Mouse (Mus musculus) kidney, embryonic 16.5 days (tissue): ENCODE measurements around the gene Ptprn2. TPM values are rescaled to one million over a fixed set of nuclear protein-coding genes. Genes with fewer than 3 reads are reported as not detected.

ENCODE experiments used
- ATAC-seq: fragments of 200-750 bp; cut with Nextera tagmentation; 2 replicates; pipeline ENCODE4 v1.8.0; 2017; ENCODE audit warnings: moderate TSS enrichment; ENCODE audit not compliant: low FRiP score, low TSS enrichment
- H3K27ac ChIP-seq: fragments of 300-500 bp; sonication (generic); 2 replicates; pipeline ENCODE4 v1.5.1; 2014; ENCODE audit warnings: low read length
- H3K27me3 ChIP-seq: fragments of 300-500 bp; sonication (generic); 2 replicates; pipeline ENCODE4 v1.6.1; 2014; ENCODE audit warnings: low read length, control low read depth, mixed read lengths; ENCODE audit not compliant: insufficient read depth
- H3K36me3 ChIP-seq: fragments of 300-500 bp; sonication (generic); 2 replicates; pipeline ENCODE4 v1.6.1; 2014; ENCODE audit warnings: low read length, control low read depth, mixed read lengths; ENCODE audit not compliant: insufficient read depth
- H3K4me1 ChIP-seq: fragments of 300-500 bp; sonication (generic); 2 replicates; pipeline ENCODE4 v1.6.1; 2014; ENCODE audit warnings: low read length, control low read depth, mixed read lengths; ENCODE audit not compliant: insufficient read depth
- H3K4me2 ChIP-seq: fragments of 300-500 bp; sonication (generic); replicated peaks from 2 replicates; pipeline ENCODE4 v1.6.1; 2014; ENCODE audit warnings: low read depth, low read length
- H3K4me3 ChIP-seq: fragments of 300-500 bp; sonication (generic); 2 replicates; pipeline ENCODE4 v1.5.1; 2014; ENCODE audit warnings: mild to moderate bottlenecking, low read length
- H3K9ac ChIP-seq: fragments of 300-500 bp; sonication (generic); replicated peaks from 2 replicates; pipeline ENCODE4 v1.6.1; 2014; ENCODE audit warnings: low read length
- H3K9me3 ChIP-seq: fragments of 300-500 bp; sonication (generic); 2 replicates; pipeline ENCODE4 v1.6.1; 2016; ENCODE audit warnings: low read length, control low read depth
- WGBS: fragments of 180-500 bp; shearing (Covaris S2); extraction: QIAGEN DNeasy Blood & Tissue Kit; methylation state at CpG from one replicate; pipeline ENCODE4 v1.1.7; 2014; 5-methylcytosine and 5-hydroxymethylcytosine counted together
- polyA plus RNA-seq: library from polyadenylated mRNA; unstranded; fragments of >200 nt; fragmentation: Nextera tagmentation; extraction: Ambion mirVana; gene quantifications from 2 replicates; pipeline ENCODE4 v1.2.1, GENCODE M21; 2015

Gene Ptprn2
- polyA plus RNA-seq, 1 experiment from 2014 or later: not detected

DNA sequence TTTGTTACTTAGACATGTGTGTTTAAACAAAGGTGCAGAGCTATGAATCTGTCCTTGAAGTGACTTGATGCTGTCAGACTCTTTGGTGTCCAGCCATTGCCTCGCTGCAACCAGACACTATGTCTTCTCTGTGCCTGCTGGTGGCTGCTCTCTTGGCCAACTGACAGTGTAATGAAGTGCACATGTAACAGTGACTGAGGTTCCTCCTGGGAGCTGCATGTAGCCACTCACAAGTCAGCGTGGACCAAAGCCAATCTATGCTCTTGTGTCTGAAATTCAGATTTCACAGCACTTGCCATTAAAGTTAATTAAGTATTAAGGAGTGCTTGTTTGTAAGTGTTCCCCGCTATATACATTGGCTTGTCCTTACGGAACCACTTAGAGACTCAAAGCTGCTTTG, 537.7 kb downstream of the Ptprn2 start:
- no peaks in the 10 kb centered on the region for H3K36me3 ChIP-seq
- WGBS: 76% methylated on average over 4 of the region's 4 CpGs

DNA sequence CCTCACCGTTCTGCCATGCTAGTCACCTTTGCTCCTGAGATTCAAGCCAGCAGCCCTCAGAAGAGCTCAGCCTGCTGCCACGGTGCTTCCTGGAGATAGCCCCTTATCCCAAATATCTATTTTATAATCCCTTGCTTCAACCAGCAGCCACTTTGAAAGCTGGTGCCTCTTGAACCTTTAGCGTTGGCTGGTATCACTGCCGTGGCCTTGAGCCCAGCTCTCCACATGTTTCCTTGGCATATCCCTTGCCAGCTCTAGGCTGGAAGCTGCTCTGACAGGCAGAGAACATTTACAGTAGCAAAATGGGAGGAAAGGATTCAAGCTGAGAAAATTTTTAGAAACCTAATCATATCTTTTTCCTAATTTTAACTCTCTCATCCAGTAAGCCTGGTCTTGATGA, 539.4 kb downstream of the Ptprn2 start:
- no peaks in the 10 kb centered on the region for H3K4me1 ChIP-seq
- no peak overlapping the region for H3K27ac ChIP-seq
- ATAC-seq: no peak
- no peak overlapping the region for H3K4me3 ChIP-seq
- H3K9ac ChIP-seq: no peak overlapping the region
- no peaks in the 10 kb centered on the region for H3K9me3 ChIP-seq
- H3K4me2 ChIP-seq: no peak overlapping the region
- WGBS: 85% methylated on average over 4 of the region's 4 CpGs
- no peaks in the 10 kb centered on the region for H3K36me3 ChIP-seq
- H3K27me3 ChIP-seq: no peaks in the 10 kb centered on the region

More for the DNA sequence above, 537.7 kb downstream of the Ptprn2 start:
- no peak overlapping the region for H3K27ac ChIP-seq
- no peaks in the 10 kb centered on the region for H3K9me3 ChIP-seq
- H3K4me3 ChIP-seq: no peak overlapping the region
- H3K4me2 ChIP-seq: no peak overlapping the region
- no peak overlapping the region for H3K9ac ChIP-seq
- H3K4me1 ChIP-seq: no peaks in the 10 kb centered on the region
- no peak for ATAC-seq
- H3K27me3 ChIP-seq: no peaks in the 10 kb centered on the region

- Histone ChIP-seq H3K9me3 (no peaks in the 10 kb centered on the region), H3K4me1 (no peaks in the 10 kb centered on the region), H3K36me3 (no peaks in the 10 kb centered on the region), H3K9ac (no peak overlapping the region), H3K4me2 (no peak overlapping the region), H3K27ac (no peak overlapping the region), H3K27me3 (no peaks in the 10 kb centered on the region), H3K4me3 (no peak overlapping the region)
- ATAC-seq: 0 out of 2 replicates have a peak, but pooled peaks have one; percentile 35
Observed at GRCm38 (mm10) chr12:117025676-117026075, 540.2 kb downstream of the Ptprn2 start.

GRCm38 (mm10) chr12:117027351-117027750, 541.8 kb downstream of the Ptprn2 start:
- Histone ChIP-seq H3K4me3 (no peak overlapping the region), H3K9ac (no peak overlapping the region), H3K27me3 (no peaks in the 10 kb centered on the region), H3K36me3 (no peaks in the 10 kb centered on the region), H3K4me2 (no peak overlapping the region), H3K27ac (no peak overlapping the region), H3K4me1 (no peaks in the 10 kb centered on the region), H3K9me3 (no peaks in the 10 kb centered on the region)
- WGBS: 84% methylated on average over 6 of the region's 6 CpGs
- ATAC-seq: no peak

GRCm38 (mm10) chr12:117028333-117028961, 542.9 kb downstream of the Ptprn2 start:
- Histone ChIP-seq H3K9me3 (no peaks in the 10 kb centered on the region), H3K9ac (no peak overlapping the region), H3K27me3 (no peaks in the 10 kb centered on the region), H3K27ac (no peak overlapping the region), H3K4me3 (no peak overlapping the region), H3K36me3 (no peaks in the 10 kb centered on the region), H3K4me1 (no peaks in the 10 kb centered on the region), H3K4me2 (no peak overlapping the region)
- no peak for ATAC-seq
- 82% methylated on average over 5 of the region's 5 CpGs for WGBS

GRCm38 (mm10) chr12:117033172-117033571, 547.7 kb downstream of the Ptprn2 start:
- H3K36me3 ChIP-seq: no peaks in the 10 kb centered on the region
- H3K4me1 ChIP-seq: no peaks in the 10 kb centered on the region
- 94% methylated on average over 1 of the region's 1 CpGs for WGBS
- no peak for ATAC-seq
- H3K9ac ChIP-seq: no peak overlapping the region
- H3K4me2 ChIP-seq: no peak overlapping the region
- no peaks in the 10 kb centered on the region for H3K9me3 ChIP-seq
- H3K27me3 ChIP-seq: no peaks in the 10 kb centered on the region
- H3K27ac ChIP-seq: no peak overlapping the region
- H3K4me3 ChIP-seq: no peak overlapping the region

- WGBS: 60% methylated on average over 3 of the region's 3 CpGs
- H3K9ac ChIP-seq: no peak overlapping the region
- peak; percentile 52; the same call in 1 of the 2 replicates for ATAC-seq
Observed at GRCm38 (mm10) chr12:117034506-117034905, 549.0 kb downstream of the Ptprn2 start.

GRCm38 (mm10) chr12:117035243-117035642, 549.7 kb downstream of the Ptprn2 start:
- WGBS: 0% methylated on average over 2 of the region's 2 CpGs
- no peaks in the 10 kb centered on the region for H3K36me3 ChIP-seq
- no peak overlapping the region for H3K4me2 ChIP-seq
- H3K9me3 ChIP-seq: no peaks in the 10 kb centered on the region
- no peaks in the 10 kb centered on the region for H3K27me3 ChIP-seq
- no peaks in the 10 kb centered on the region for H3K4me1 ChIP-seq
- H3K27ac ChIP-seq: no peak overlapping the region
- 0 out of 2 replicates have a peak, but pooled peaks have one; percentile 55 for ATAC-seq
- H3K4me3 ChIP-seq: no peak overlapping the region
- H3K9ac ChIP-seq: no peak overlapping the region

More at GRCm38 (mm10) chr12:117034506-117034905, 549.0 kb downstream of the Ptprn2 start:
- no peak overlapping the region for H3K4me3 ChIP-seq
- H3K36me3 ChIP-seq: no peaks in the 10 kb centered on the region
- H3K4me1 ChIP-seq: no peaks in the 10 kb centered on the region
- H3K27ac ChIP-seq: no peak overlapping the region
- no peak overlapping the region for H3K4me2 ChIP-seq
- no peaks in the 10 kb centered on the region for H3K9me3 ChIP-seq
- no peaks in the 10 kb centered on the region for H3K27me3 ChIP-seq

GRCm38 (mm10) chr12:117039411-117039810, 553.9 kb downstream of the Ptprn2 start:
- no peak for ATAC-seq
- no peak overlapping the region for H3K9ac ChIP-seq
- no peaks in the 10 kb centered on the region for H3K36me3 ChIP-seq
- 48% methylated on average over 3 of the region's 3 CpGs for WGBS
- no peak overlapping the region for H3K27ac ChIP-seq
- no peak overlapping the region for H3K4me3 ChIP-seq
- H3K4me1 ChIP-seq: no peaks in the 10 kb centered on the region
- H3K9me3 ChIP-seq: no peaks in the 10 kb centered on the region
- H3K4me2 ChIP-seq: no peak overlapping the region
- no peaks in the 10 kb centered on the region for H3K27me3 ChIP-seq

- Histone ChIP-seq H3K4me3 (no peak overlapping the region), H3K27ac (no peak overlapping the region), H3K36me3 (no peaks in the 10 kb centered on the region), H3K4me2 (no peak overlapping the region), H3K9ac (no peak overlapping the region), H3K9me3 (no peaks in the 10 kb centered on the region), H3K4me1 (no peaks in the 10 kb centered on the region), H3K27me3 (no peaks in the 10 kb centered on the region)
- no peak for ATAC-seq
- WGBS: 87% methylated on average over 2 of the region's 2 CpGs
Observed at GRCm38 (mm10) chr12:117041409-117041808, 555.9 kb downstream of the Ptprn2 start.
